Mouse (Mus musculus): ENCODE results near the gene Hoxa11. TPM values are rescaled to one million over a fixed set of nuclear protein-coding genes. Genes with fewer than 3 reads are reported as not detected.

Hoxa11 gene
- total RNA-seq, 2 experiments from 2014 or later: not detected

DNA sequence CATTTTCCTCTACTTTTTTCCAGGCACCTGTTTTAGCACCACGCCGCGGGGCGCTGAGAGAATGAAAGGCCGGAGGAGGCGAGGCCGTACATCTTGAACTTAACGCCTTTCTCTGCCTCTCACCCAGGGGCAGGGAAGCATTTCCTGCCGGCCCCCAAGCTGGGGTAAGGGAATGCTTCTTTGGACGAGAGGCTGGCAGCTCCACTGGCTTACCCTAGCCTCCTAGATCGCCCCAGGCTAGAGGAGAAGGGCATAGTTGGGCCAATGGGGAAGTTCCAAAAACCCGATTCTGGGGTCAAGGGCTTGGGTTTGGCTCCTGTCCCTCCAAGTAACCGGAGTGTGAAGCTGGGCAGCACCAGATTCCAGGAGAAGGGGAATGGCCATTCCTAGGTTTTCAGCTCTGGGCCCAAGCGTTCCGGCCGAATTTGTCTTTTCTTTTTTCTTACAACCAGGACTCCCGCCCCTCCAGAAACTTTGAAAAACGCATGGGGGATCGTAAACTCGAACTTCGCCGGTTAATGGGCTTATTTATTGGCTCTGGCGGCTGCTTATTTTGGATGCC is 12.5 kb downstream of the Hoxa11 start:
- DNase-seq: peak in 1 of 2 experiments; percentile 21

DNA sequence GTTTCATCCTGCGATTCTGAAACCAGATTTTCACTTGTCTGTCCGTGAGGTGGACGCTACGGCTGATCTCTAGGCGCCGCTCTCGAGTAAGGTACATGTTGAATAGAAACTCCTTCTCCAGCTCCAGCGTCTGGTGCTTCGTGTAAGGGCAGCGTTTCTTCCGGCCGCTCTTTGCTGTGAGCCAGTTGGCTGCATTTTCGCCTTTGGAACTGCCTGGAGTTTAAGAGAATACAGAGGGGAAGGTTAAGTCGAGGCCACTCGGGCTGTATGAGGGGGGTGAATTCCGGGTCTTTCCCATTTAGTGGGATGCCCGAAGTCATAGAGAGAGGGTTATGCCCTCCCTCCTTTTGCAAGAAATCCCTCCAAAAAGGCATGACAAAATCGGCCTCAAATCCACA is 13.0 kb downstream of the Hoxa11 start:
- DNase-seq: peak in 1 of 2 experiments; percentile 48

DNA sequence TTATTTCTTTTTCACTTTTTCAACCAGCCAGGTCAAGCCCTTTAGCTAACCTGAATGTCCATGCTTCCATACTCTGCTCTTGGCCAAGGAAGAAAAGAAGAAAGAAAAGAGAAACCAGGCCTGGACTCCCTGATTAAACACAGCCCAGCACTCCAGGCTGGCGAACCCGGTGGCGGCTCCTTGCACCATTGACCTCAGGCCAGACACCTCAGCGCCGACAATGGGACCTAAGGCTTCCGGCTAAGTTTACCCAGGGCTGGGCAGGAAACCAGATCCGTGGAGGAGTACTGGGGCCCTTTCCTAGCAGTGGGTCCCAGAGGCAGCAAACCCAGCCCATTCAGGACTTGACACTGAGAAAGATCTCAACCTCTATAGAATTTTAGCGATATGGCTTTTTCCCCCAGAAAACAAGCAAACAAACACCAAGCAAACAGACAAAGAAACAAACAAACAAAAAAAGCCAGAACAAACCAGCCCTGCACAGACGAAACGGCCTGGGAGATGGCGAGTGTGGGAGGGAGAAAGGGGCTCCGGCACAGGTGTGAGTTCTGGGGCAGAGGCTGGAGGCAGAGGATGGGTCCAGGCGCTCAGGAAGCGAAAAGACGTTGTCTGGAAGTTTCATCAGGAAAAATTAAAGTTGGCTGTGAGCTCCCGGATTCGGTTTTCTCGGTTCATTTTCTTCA is 13.6 kb downstream of the Hoxa11 start:
- peak in 1 of 2 experiments; percentile 40 for DNase-seq

DNA sequence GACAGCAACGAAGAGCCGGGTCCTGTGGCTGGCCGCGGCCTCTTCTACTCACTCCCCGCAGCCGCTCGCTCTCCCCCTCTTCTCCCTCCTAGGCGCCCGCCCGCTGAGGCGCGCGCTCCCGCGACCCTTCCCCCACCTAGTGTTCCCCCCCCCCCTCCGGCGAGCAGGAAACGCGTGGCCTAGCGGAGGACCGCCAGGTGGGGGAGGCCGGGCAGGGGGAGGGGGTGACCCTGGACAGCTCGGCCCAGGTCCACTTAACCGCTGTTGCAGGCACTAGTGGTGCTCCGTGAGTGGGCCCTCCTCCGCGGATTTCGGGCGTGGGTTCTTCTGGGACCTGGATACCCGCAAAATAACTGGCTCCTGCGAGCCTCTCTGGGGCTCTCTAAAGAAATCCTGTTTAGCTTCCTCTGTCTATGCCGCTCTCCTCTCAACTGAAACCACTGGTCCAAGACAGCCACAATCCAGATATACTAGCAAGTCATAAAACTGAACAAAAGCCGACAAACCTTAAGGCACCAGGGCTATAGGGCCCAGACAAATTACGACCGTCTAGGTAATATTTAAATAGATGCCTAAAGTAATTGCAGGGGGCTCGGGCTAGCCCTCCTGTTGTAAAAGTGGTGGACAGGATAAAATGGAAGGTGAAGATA is 15.0 kb downstream of the Hoxa11 start, which contains the start of gene Hoxa9:
Hoxa9 (minus strand) TSS at position 574 of the 650 bp plus-strand sequence.
- peak in 1 of 2 experiments; percentile 28 for DNase-seq

DNA sequence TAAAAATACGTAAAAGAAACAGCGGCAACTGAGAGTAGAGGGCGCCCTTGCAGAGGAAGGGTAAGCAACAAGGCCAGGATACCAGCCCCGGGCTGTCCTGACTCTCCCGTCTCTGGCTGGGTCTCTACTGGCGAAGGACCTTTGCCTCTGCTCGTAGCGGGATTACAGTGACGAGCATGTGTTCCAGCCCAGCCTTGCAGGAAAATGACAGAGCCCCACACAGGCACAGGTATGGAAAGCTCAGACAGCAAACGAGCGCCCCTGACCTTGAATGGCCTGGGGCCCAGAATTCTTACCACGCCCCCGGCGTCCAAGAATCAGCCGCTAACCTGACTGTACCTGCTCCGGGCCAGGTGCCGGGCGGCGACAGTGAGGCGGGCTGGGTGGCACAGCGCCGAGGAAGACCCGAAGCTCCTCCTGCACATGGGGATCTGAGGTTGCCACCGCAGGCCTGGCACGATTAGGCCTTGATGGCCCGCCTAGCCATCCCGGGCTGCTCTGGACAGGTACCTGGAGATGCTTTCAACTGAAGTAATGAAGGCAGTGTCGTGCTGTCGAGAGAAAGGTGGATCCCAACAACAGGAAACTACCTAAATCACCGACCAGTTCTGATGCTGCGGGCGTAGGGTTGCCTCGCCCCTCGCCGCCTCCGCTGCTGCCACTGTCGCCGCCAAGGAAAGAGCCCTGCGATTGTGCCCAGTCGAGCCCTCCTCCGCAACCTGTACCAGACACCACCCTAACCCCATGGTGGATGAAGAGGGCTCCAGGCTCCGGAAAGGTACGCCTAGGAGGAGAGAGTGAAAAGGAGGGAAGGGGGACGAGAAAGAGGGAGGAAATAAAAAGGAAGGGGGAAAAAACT is 15.8 kb downstream of the Hoxa11 start:
- peak in 1 of 2 experiments; percentile 12 for DNase-seq

DNA sequence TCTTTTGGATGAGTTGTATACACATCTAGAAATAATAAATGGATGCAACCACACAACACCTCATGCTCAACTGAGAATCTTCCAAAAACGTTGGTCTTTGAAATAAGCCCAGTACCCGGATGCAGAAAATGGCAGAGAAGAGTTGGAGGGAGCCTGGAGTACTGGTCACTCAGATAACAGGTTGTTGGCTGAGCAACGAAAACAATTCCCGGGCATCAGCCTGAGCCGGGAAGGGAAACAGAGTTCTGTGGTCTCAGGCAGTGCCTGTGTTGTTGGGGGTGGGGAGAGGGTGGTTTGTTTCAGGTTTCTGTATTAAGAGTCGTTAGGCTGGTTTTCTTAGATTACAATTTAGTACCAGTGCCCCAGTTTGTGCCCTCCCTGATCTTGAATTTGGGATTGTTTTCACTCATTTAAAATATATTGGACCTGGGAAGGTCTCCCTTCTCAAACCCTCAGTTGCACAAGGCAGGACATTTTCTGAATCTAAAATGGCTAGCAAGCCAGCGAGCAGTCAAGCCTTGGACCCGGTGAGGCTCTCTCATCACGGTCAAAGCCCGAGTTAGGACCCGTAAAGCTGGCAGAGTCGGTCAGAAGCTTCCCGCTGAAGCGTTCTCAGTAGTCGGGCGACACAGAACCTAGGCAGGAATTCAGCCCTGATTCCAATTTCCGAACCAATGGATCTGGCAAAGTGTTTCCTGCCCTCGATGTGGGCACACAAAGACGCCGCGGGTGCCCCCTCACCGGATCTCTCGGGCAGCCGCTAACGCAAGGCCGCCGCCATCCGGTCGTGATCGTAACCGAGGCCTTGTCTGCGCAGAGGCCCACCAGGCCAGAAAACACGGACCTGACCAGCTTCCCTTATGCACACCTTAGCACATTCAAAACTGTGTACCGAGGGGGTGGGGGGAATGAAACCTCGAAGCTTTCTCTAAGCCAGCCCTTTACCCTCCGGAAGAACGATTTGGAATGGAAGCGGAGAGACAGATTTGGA is 16.8 kb downstream of the Hoxa11 start:
- peak in 1 of 2 experiments; percentile 31 for DNase-seq

DNA sequence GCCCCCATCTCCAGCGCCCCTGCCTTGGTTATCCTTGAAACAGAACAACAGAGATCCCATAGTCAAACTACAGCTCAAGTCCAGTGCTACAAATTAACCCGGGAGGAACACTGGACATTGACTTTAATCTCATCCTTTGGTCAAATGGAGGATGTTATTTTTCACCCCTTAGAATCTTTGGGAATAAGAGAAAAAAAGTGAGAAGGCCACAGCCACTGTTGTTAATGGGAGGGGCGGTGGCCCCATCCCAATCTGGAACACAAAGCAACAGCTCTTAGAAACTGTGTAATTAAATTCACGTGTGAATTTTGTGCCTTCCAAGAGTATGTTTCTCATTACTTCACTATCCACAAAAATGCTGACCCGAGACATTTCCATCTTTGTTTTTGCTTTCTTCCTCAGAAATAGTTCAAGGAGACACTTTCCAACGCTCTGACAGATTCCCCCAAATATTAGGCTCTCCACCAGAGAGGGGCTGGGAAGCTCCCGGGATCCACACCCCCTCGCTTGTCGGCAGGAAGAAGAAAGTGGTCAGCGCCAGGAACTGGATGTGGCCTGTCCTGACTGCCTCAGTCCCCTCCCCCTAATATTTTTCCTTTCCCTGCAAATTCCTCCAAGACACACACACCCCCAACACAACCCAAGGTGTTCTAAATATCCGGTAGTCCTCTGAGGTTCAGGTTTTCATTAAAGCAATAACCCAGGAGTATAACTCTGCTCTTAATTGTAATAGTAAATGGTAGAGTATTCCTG is 18.0 kb downstream of the Hoxa11 start:
- no peak for DNase-seq

DNA sequence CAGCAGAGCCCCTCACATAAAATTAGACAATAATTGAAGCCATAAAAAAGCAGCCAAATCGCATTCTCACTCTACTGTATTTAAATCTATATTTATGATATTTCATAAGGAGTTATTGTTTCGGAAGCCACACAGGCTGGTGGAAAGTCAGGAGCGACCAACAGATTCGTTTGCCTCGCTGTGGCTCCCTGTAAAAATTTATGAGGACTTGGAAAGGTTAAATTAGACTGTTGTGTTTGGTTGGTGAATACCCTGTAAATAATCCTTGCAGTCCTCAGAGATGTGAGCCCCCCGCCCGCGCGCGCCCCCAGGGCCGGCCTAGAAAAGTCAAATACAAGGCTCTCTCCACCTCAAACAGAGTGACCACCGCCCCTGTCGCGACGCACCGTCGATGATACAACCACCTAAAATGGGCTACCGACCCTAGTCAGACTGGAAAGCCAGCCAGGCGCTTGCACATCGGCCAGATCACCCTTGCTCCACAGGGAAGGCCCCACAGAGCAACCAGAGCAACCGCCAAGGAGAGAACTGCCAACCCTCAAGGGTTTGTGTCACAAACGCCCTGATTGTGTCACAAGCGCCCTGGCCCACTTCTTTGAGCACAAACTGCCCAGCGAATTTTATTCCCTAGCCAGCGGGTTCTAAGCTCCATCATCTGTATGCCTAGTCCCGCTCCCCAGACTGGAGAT is 18.9 kb downstream of the Hoxa11 start:
- DNase-seq: no peak

DNA sequence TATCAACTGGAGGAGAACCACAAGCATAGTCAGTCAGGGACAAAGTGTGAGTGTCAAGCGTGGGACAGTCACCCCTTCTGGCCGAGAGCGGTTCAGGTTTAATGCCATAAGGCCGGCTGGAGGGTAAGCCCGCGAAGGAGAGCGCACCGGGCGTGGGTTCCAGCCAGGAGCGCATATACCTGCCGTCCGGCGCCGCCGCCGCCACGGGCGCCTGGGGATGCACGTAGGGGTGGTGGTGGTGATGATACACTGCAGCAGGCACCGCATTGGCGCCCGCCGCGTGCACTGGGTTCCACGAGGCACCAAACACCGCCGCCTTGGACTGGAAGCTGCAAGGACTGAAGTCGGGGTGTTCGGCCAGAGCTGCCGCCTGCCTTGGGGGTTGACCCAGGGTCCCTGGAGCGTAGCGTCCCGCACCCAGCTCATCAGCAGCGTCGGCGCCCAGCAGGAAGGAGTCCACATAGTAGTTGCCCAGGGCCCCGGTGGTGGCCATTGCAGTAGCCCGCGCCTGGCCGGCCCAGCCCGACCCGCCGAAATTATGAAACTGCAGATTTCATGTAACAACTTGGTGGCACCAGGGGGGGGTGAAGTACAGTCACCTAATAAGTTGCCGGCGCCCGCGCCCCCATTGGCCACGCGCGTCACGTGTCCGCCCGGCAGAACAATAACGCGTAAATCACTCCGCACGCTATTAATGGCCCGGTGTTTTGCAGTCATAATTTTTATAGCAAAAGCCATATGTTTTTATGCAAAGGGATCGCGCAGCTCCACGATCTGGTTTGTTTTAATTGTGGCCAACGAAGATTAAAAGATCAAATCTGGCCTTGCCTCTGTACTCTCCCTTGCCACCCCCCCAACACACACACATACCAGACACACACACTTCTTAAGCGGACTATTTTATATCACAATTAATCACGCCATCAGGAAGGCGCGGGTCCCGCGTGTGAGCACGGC is 19.7 kb downstream of the Hoxa11 start:
- DNase-seq: peak in 1 of 2 experiments; percentile 26

DNA sequence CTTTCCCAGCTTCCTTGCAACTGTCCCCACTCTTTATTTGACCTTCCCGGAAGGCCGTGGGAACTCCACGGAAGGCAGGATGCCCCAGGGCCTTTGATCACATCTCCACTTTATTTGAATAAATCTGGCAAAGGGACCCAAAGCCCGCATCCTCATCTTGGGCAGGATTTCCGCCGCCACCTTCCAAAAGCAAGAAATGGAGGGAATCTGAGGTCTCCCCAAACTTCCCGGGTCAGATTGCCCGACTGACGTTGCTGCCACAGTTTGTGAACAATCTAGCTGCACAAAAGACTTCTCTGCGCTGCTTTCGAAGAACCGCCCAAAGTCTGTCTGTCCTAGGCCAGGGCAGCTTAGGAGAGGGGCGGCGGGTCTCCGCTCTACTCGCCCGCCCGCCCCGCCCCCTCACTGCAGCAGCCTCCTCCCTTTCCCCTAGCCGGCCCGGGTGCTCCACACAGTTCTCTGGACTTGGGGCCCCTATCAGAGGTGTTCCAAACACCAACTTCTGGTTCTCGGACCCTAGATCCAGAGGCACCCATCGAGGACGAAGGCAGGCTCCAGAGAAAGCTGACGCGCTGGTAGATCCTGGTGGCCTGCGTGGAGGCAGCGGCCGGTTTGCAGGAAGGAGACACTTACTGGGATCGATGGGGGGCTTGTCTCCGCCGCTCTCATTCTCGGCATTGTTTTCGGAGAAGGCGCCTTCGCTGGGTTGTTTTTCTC is 20.6 kb downstream of the Hoxa11 start:
- DNase-seq: no peak

DNA sequence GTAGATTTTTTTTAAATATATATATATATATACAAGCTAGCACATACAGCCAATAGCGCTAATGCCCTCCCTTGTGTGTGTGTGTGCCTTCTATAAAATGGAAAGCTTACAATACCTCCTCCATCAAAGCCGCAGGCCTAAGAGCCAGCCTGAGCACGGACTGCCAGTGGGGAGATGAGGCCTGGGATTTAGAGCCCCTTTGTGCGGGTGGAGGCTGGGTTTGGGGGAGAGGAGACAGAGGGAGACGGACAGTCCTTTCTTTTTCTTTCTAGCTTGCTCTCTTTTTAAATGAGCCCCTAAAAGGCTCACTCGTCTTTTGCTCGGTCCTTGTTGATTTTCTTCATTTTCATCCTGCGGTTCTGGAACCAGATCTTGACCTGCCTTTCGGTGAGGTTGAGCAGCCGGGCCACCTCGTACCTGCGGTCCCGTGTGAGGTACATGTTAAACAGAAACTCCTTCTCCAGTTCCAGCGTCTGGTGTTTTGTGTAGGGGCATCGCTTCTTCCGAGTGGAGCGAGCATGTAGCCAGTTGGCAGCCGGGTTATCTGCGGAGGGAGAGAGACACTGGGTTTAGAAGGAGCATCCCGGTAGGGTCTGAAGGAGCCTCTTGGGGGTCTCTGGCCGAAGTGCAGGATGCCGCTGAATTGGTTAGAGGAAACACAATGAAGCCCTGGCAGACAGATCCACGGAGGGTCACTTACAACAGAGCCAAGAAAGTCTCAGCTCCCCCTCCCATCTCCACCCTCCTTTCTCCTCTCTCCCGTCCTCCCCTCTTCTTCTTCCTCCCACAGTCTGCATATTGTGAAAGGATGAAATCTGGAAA is 21.5 kb downstream of the Hoxa11 start:
- DNase-seq: peak in 1 of 2 experiments; percentile 23

DNA sequence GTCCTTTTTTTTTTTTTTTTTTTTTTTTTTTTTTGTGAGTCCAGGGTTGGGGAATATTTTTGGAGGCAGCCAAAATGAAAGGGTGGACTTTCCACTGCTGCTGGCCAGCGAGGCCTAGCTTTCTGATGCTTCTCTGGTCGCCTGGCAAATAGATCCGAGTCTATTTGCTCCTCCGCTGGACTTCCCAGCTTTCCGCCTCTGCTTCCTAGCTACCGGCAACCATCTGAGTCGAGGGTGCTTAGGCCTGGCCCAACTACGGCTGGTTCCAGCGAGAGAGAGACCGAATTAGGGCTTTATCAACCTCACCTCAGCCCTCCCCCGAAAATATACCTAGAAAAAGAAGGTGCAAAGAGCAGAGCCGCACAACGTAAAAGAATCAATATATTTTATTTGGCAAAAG is 22.9 kb downstream of the Hoxa11 start:
- no peak for DNase-seq

DNA sequence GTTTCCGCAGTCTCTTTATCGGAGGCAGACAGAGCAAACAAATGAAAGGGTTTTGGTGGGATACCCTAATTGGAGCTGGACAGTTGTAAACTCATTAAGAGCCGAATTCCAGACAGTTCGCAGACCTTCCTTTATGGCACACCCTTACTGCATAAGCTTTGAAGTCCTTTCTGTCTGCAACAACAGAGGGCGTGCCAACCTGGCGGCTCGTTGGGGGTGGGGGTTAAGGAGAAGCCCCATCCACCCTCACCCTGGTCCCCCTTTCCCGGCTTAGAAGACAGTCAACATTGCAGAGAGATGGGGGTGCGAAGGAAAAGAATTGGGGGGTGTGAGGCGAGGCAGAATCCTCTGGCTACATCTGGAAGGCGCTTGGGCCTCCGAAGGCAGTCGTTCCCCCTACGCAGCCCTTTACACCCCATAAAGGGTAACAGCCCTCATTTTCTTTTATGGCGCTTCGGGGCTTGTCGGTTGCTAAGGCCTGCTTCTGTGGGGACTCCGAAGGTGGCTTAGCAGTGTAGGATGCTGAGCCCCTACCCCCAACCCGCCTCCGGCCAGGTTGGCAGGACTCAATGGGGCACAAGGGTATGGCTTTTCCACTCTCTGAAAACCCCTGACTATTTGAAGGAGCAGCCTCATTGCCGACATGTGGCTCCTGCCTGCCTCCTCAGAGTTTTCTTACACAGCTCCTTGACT is 23.5 kb downstream of the Hoxa11 start:
- no peak for DNase-seq

DNA sequence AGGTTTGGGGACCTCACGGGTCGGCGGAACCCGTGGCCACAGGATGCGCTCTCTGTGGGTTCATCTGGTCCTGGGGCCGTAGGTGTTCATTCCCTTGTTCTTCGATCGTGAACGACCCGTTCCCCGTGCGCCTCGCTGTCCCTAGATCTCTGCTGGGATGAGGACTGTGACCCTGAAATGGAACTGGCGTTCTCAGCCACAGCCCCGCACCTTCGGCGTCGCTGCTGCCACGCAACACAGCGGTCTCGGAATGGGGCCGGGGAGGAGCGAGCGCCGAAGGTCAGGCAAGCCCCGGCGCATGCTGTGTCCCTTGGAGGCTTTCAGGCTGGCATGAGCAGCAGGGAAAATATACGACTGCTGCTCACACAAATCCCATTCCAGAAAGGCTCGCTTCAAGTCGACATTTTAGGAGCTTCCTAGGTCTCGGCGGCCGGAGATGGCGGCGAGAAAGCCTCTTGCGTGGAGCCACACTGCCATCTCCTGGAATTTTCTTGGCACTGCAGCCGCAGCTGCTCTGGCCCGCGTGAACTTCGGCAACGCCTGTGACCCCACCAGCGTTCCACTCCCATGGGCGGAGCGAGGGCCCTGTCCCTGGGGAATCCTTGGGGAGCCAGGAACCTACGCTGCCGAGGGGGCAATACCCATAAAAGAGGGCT is 24.1 kb downstream of the Hoxa11 start, which contains the start of gene Hoxa7:
Hoxa7 (minus strand) TSS at position 518 of the 656 bp plus-strand sequence.
- peak; percentile 84 to 90 for DNase-seq

DNA sequence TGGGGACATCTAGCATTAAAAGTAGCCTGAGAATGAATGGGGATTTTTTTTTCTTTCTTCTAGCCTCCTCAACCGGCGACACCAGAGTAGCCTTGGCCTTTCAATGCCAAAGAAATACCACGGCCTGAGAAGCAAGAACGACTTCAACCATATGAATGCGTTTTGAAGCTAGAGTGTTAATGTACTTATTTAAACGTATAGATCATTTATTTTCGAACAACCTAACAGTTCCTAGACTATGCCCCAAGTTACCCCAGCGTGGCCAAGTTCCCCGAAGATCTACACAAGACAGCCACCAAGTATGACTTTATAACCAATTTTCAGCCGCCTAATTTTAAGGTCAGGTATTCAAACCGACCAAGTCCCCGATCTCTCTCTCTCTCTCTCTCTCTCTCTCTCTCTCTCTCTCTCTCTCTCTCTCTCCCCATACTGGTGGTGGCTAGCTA is 24.7 kb downstream of the Hoxa11 start:
- peak in 1 of 2 experiments; percentile 23 for DNase-seq
